Mouse (Mus musculus) kidney, embryonic 14.5 days (tissue): ENCODE data around the gene Tmem235. TPM values are rescaled to one million over a fixed set of nuclear protein-coding genes. Genes with fewer than 3 reads are reported as not detected.

ENCODE experiments used
- ATAC-seq: fragments of 200-750 bp; cut with Nextera tagmentation; 2 replicates; pipeline ENCODE4 v1.8.0; 2017; ENCODE audit warnings: moderate number of reproducible peaks, mild to moderate bottlenecking, moderate TSS enrichment, moderate library complexity; ENCODE audit not compliant: low FRiP score, low TSS enrichment
- H3K27ac ChIP-seq: fragments of 300-500 bp; sonication (generic); 2 replicates; pipeline ENCODE4 v1.5.1; 2014; ENCODE audit warnings: low read depth, mild to moderate bottlenecking, low read length, moderate library complexity, mixed read lengths
- H3K27me3 ChIP-seq: fragments of 300-500 bp; sonication (generic); 2 replicates; pipeline ENCODE4 v1.6.1; 2014; ENCODE audit warnings: mild to moderate bottlenecking, low read length; ENCODE audit not compliant: control insufficient read depth, insufficient read depth
- H3K36me3 ChIP-seq: fragments of 300-500 bp; sonication (generic); 2 replicates; pipeline ENCODE4 v1.6.1; 2014; ENCODE audit warnings: low read length, mixed read lengths; ENCODE audit not compliant: control insufficient read depth, insufficient read depth
- H3K4me1 ChIP-seq: fragments of 300-500 bp; sonication (generic); 2 replicates; pipeline ENCODE4 v1.6.1; 2014; ENCODE audit warnings: low read length, mixed read lengths; ENCODE audit not compliant: control insufficient read depth, insufficient read depth
- H3K4me2 ChIP-seq: fragments of 300-500 bp; sonication (generic); replicated peaks from 2 replicates; pipeline ENCODE4 v1.6.1; 2014; ENCODE audit warnings: low read depth, mild to moderate bottlenecking, low read length
- H3K4me3 ChIP-seq: fragments of 300-500 bp; sonication (generic); 2 replicates; pipeline ENCODE4 v1.5.1; 2014; ENCODE audit warnings: mild to moderate bottlenecking, low read length
- H3K9ac ChIP-seq: fragments of 300-500 bp; sonication (generic); 2 replicates; pipeline ENCODE4 v1.6.1; 2014; ENCODE audit warnings: low read depth, mild to moderate bottlenecking, low read length, moderate library complexity
- H3K9me3 ChIP-seq: fragments of 300-500 bp; sonication (generic); 2 replicates; pipeline ENCODE4 v1.6.1; 2016; ENCODE audit warnings: low read length; ENCODE audit not compliant: control insufficient read depth
- WGBS: fragments of 180-500 bp; shearing (Covaris S2); extraction: QIAGEN DNeasy Blood & Tissue Kit; methylation state at CpG from one replicate; pipeline ENCODE4 v1.1.7; 2014; 5-methylcytosine and 5-hydroxymethylcytosine counted together
- polyA plus RNA-seq: library from polyadenylated mRNA; unstranded; fragments of >200 nt; fragmentation: Nextera tagmentation; extraction: Ambion mirVana; gene quantifications from 2 replicates; pipeline ENCODE4 v1.2.1, GENCODE M21; 2014

Tmem235 gene
- polyA plus RNA-seq, 1 experiment from 2014 or later, result not detected

DNA sequence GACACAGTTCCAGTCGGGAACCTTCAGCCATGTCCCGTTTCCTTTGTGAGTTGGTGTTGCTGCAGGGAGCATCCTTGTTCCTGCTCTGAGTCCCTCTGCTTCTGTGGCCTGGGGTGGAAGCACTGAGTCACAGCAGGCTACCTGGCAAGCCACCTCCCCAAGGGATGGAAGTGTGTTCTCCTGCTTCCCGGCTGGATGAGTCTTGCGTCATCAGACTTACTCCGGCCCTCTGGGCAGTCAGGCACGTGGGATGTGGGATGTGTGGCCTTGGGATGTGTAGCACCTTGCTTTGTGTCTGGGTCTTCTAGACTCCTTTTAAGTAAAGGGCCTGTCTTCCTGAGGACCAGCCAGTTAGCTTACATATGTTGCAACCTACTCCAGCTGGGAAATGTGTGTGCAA, 19.1 kb downstream of the Tmem235 start:
- Histone ChIP-seq H3K27ac (no peak overlapping the region), H3K4me1 (peaks cover 43% of the 10 kb centered on the region)
- WGBS, result 76% methylated on average over 6 of the region's 6 CpGs

GRCm38 (mm10) chr11:117880336-117880976, 19.9 kb downstream of the Tmem235 start:
- peaks cover 43% of the 10 kb centered on the region for H3K4me1 ChIP-seq
- H3K36me3 ChIP-seq, result no peaks in the 10 kb centered on the region
- WGBS, result 85% methylated on average over 9 of the region's 9 CpGs
- no peak overlapping the region for H3K4me3 ChIP-seq
- H3K4me2 ChIP-seq, result no peak overlapping the region
- no peak overlapping the region for H3K27ac ChIP-seq
- no peak overlapping the region for H3K9ac ChIP-seq
- H3K27me3 ChIP-seq, result no peaks in the 10 kb centered on the region
- no peak for ATAC-seq
- H3K9me3 ChIP-seq, result no peaks in the 10 kb centered on the region

More for the DNA sequence above, 19.1 kb downstream of the Tmem235 start:
- no peak overlapping the region for H3K9ac ChIP-seq
- no peak overlapping the region for H3K4me2 ChIP-seq
- H3K9me3 ChIP-seq, result no peaks in the 10 kb centered on the region
- H3K27me3 ChIP-seq, result no peaks in the 10 kb centered on the region
- no peak overlapping the region for H3K4me3 ChIP-seq
- no peaks in the 10 kb centered on the region for H3K36me3 ChIP-seq
- ATAC-seq, result no peak

DNA sequence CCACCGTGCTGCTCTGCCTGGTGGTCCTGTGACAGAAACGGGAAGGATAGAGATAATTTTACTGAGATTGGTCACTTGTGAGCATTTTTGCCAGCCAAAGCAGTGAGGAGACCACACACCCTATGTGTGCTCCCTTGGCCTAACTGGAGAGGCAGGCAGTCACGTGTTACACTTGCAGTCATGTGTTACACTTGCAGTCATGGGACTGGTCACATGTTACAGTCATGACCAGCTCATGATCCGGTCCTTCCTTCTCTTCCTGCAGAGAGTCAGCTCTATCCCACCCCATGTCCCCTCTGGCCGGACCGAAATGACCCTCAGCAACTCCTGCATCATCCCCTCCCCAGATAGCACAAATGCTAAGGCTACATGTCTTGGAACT, 20.4 kb downstream of the Tmem235 start:
- Histone ChIP-seq H3K27ac (peak overlapping the region; percentile 70; the same call in 1 of the 2 replicates), H3K27me3 (no peaks in the 10 kb centered on the region), H3K4me3 (no peak overlapping the region), H3K9me3 (no peaks in the 10 kb centered on the region), H3K4me1 (peaks cover 43% of the 10 kb centered on the region), H3K4me2 (no peak overlapping the region), H3K36me3 (no peaks in the 10 kb centered on the region), H3K9ac (no peak overlapping the region)
- WGBS, result 82% methylated on average over 6 of the region's 6 CpGs
- no peak for ATAC-seq

- WGBS, result 2% methylated on average over 8 of the region's 8 CpGs
- Histone ChIP-seq H3K9me3 (no peaks in the 10 kb centered on the region), H3K27ac (peak overlapping the region; percentile 70; the same call in 1 of the 2 replicates), H3K36me3 (no peaks in the 10 kb centered on the region), H3K27me3 (no peaks in the 10 kb centered on the region), H3K9ac (no peak overlapping the region; the same call in 1 of the 2 replicates), H3K4me2 (peak overlapping the region; percentile 10; the same call in 1 of the 2 replicates), H3K4me3 (no peak overlapping the region), H3K4me1 (peaks cover 43% of the 10 kb centered on the region)
- ATAC-seq, result peak; percentile 29; the same call in 1 of the 2 replicates
Observed at GRCm38 (mm10) chr11:117881787-117882186, 21.2 kb downstream of the Tmem235 start.

GRCm38 (mm10) chr11:117882208-117882607, 21.7 kb downstream of the Tmem235 start:
- H3K4me1 ChIP-seq, result peaks cover 43% of the 10 kb centered on the region
- no peak for ATAC-seq
- H3K27me3 ChIP-seq, result no peaks in the 10 kb centered on the region
- no peak overlapping the region for H3K4me2 ChIP-seq
- no peak overlapping the region for H3K4me3 ChIP-seq
- no peak overlapping the region; the same call in 1 of the 2 replicates for H3K9ac ChIP-seq
- no peaks in the 10 kb centered on the region for H3K36me3 ChIP-seq
- no peaks in the 10 kb centered on the region for H3K9me3 ChIP-seq
- 90% methylated on average over 1 of the region's 1 CpGs for WGBS
- H3K27ac ChIP-seq, result peak overlapping the region; percentile 70; the same call in 1 of the 2 replicates

DNA sequence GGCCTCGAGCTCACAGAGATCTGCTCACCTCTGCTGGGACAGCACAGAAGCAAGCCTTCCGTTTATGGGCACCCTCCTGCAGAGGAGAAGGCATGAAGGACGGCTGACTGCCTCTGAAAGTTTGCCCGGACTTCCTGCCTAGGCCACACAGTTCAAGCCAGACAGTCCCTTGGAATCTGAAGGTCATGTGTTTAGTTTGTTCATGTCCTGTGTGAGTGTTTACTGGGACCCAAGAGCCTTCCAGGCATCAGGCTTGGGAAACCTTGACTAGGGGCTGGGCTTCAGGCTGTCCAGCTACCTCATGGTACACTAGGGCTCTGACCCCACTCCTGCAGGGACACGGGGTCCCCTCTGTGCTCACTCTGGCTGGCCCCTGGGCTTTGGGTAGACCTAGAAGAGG, 25.4 kb downstream of the Tmem235 start:
- Histone ChIP-seq H3K4me1 (peaks cover 46% of the 10 kb centered on the region), H3K36me3 (no peaks in the 10 kb centered on the region), H3K27me3 (0 out of 2 replicates have a peak, but pooled peaks cover 6% of the 10 kb centered on the region), H3K9ac (no peak overlapping the region), H3K27ac (no peak overlapping the region), H3K4me3 (no peak overlapping the region), H3K4me2 (no peak overlapping the region), H3K9me3 (no peaks in the 10 kb centered on the region)
- ATAC-seq, result no peak
- 49% methylated on average over 5 of the region's 5 CpGs for WGBS

- Histone ChIP-seq H3K27me3 (0 out of 2 replicates have a peak, but pooled peaks cover 6% of the 10 kb centered on the region), H3K27ac (no peak overlapping the region), H3K9me3 (no peaks in the 10 kb centered on the region), H3K4me2 (peak overlapping the region; percentile 15), H3K36me3 (no peaks in the 10 kb centered on the region), H3K9ac (0 out of 2 replicates have a peak overlapping the region, but pooled peaks have one; percentile 19), H3K4me1 (peaks cover 31% of the 10 kb centered on the region), H3K4me3 (no peak overlapping the region)
- ATAC-seq, result no peak
- 13% methylated on average over 20 of the region's 20 CpGs for WGBS
Observed at GRCm38 (mm10) chr11:117888168-117888852, 27.8 kb downstream of the Tmem235 start.

DNA sequence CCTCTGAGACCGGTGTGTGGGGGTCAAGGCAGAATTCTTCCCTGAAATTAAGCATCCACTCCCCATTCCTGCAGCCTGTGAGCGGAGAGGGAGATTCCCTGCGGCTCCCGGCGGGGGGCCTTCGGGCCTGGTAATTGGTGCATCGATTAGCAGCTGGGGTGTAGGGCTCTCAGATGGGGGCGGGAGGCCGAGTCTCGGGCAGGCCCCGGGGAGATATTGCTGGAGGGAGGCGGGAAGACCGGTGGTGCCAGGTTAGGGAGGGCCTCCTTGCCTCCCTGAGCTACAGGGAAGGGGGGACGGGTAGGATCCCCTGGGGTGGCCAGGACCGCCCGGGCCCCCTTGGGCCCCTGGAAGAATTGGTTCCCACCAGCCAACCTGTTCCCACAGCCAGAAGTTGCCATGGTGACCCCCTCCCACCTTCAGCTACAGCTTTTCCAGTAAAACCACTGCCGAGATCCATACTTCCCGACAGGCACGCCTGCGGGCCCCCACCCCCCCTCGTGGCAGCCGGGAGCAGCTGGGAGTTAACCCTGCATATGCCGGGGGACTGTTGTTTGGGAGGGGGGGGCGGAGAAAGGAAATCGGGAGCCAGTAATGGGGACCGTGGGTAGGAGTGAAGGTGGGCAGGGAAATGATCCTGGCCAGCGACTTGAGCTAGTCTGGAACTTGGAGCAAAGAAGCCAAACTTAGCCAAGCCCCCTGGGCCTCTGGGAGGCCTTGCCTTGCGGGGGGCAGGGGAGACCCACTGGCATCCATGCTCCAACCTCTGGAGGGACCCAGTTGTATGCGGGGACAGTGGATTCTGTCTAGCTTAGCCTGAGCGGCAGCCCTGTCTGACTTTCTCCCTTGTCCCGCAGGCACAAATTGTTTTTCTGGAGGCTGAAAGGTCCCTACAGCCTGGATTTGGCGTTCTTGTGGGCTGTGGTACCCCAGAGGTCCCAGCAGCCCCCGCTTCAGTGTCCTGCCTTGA, 28.6 kb downstream of the Tmem235 start:
- Histone ChIP-seq H3K9ac (peak overlapping the region; percentile 35; the same call in 1 of the 2 replicates), H3K9me3 (no peaks in the 10 kb centered on the region), H3K27me3 (0 out of 2 replicates have a peak, but pooled peaks cover 6% of the 10 kb centered on the region), H3K27ac (no peak overlapping the region; the same call in 1 of the 2 replicates), H3K36me3 (no peaks in the 10 kb centered on the region), H3K4me3 (peak overlapping the region; percentile 11; the same call in 1 of the 2 replicates), H3K4me2 (peak overlapping the region; percentile 15), H3K4me1 (peaks cover 31% of the 10 kb centered on the region)
- no peak for ATAC-seq
- WGBS, result 6% methylated on average over 32 of the region's 33 CpGs
